Mouse (Mus musculus) forelimb bud, embryonic 11.5 days (tissue): ENCODE data around the gene Tmem267.
"Not testable (repeated sequence)": the region's sequence is repeated elsewhere in the genome, so short reads cannot be mapped to it uniquely, and the experiment has no call there.

Experiments used
- DNase-seq: peaks from one replicate; pipeline ENCODE4 v3.0.0-alpha.2; 2012; ENCODE audit warnings: low read depth, low spot score

Gene Tmem267

GRCm38 (mm10) chr13:119618841-119619240, 131.0 kb downstream of the Tmem267 start:
- no peak for DNase-seq

GRCm38 (mm10) chr13:119619735-119620134, 131.9 kb downstream of the Tmem267 start:
- DNase-seq, result no peak

- DNase-seq, result no peak
Observed at GRCm38 (mm10) chr13:119623634-119624033, 135.8 kb downstream of the Tmem267 start, which contains the start of gene Ccl28. Gene Ccl28, plus strand, starts transcription at chr13:119623819.

GRCm38 (mm10) chr13:119625952-119626351, 138.1 kb downstream of the Tmem267 start:
- not testable (repeated sequence) for DNase-seq

- peak; percentile 93 for DNase-seq
Observed at GRCm38 (mm10) chr13:119631482-119632155, 143.8 kb downstream of the Tmem267 start.

- no peak for DNase-seq
Observed at GRCm38 (mm10) chr13:119632156-119632548, 144.3 kb downstream of the Tmem267 start.

GRCm38 (mm10) chr13:119635496-119635895, 147.7 kb downstream of the Tmem267 start:
- peak; percentile 16 for DNase-seq

- no peak for DNase-seq
Observed at GRCm38 (mm10) chr13:119637837-119638236, 150.0 kb downstream of the Tmem267 start.

- no peak for DNase-seq
Observed at GRCm38 (mm10) chr13:119638449-119638848, 150.6 kb downstream of the Tmem267 start.

GRCm38 (mm10) chr13:119639302-119639701, 151.5 kb downstream of the Tmem267 start:
- no peak for DNase-seq

GRCm38 (mm10) chr13:119640504-119640903, 152.7 kb downstream of the Tmem267 start:
- DNase-seq, result peak; percentile 56

GRCm38 (mm10) chr13:119641145-119641544, 153.3 kb downstream of the Tmem267 start:
- DNase-seq, result no peak

- no peak for DNase-seq
Observed at GRCm38 (mm10) chr13:119644769-119645168, 156.9 kb downstream of the Tmem267 start.

- DNase-seq, result no peak
Observed at GRCm38 (mm10) chr13:119646511-119646910, 158.7 kb downstream of the Tmem267 start.

GRCm38 (mm10) chr13:119648891-119649698, 161.3 kb downstream of the Tmem267 start:
- no peak for DNase-seq

GRCm38 (mm10) chr13:119649699-119650046, 161.8 kb downstream of the Tmem267 start:
- no peak for DNase-seq

- no peak for DNase-seq
Observed at GRCm38 (mm10) chr13:119654734-119655133, 166.9 kb downstream of the Tmem267 start.

GRCm38 (mm10) chr13:119656246-119656645, 168.4 kb downstream of the Tmem267 start:
- no peak for DNase-seq

GRCm38 (mm10) chr13:119656846-119657416, 169.1 kb downstream of the Tmem267 start:
- peak; percentile 17 for DNase-seq
